Mouse (Mus musculus): ENCODE data around the gene Cdc25a. TPM values are rescaled to one million over a fixed set of nuclear protein-coding genes. Genes with fewer than 3 reads are reported as not detected.
A peak's percentile ranks its signal among the peaks of the same experiment; 100 is the strongest.

Gene Cdc25a
- polyA plus RNA-seq, 1 experiment from 2014 or later: 31.6 TPM

DNA sequence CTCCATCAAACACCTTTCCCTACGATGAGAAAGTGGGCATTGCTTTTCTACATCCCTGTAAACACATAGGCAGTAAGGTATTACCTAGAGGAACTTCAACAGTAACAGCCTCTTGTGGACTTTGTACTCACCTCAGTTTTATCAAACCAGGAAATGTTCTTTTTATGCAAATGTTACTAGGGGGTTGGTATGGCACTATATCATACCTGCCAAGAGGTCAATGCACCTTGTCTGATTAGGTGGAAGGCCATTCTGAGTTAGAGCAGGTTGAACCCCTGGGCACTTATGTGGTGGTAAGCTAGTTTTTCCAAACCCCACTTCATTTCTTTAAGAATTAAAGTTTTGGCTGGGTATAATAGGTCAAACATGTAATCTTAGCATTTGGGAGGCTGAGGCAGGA lies 3.9 kb downstream of the Cdc25a start:
- Histone ChIP-seq H3K36me3 (ENCODE audit: control insufficient read depth, insufficient read depth, low read length) (peaks cover 69% of the 10 kb centered on the region), H3K4me2 (replicated peaks; ENCODE audit: low read depth, low read length) (no peak overlapping the region), H3K9ac (ENCODE audit: low read depth, low read length) (no peak overlapping the region), H3K9me3 (ENCODE audit: control insufficient read depth, low read length) (no peaks in the 10 kb centered on the region), H3K27ac (ENCODE audit: low read depth, low read length) (no peak overlapping the region), H3K4me3 (ENCODE audit: low read length) (no peak overlapping the region), H3K27me3 (ENCODE audit: control insufficient read depth, insufficient read depth, low read length) (no peaks in the 10 kb centered on the region), H3K4me1 (ENCODE audit: control insufficient read depth, insufficient read depth, low read length) (peaks cover 9% of the 10 kb centered on the region)
- no peak for ATAC-seq (ENCODE audit: low FRiP score, low TSS enrichment)
- WGBS: 100% methylated on average over 1 of the region's 1 CpGs

DNA sequence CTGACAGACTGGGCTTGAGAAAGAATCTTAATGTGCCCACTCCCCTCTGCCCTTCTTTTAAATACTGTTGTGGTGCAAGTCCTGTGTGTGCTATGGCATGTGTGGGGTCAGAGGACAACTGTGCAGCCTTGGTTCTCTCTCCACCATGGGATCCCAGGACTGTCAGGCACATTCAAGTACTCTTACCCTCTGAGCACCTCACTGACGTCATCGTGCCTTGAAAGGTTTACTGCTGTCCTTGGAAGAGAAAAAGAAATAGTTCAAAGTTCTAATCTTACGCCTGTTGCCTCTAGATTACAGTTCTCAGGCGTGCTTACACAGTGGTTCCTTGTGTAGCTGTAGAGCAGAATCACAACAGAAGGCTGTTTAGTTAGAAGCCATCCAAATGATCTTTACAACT lies 10.9 kb downstream of the Cdc25a start:
- Histone ChIP-seq H3K9ac (ENCODE audit: low read depth, low read length) (no peak overlapping the region), H3K4me1 (ENCODE audit: control insufficient read depth, insufficient read depth, low read length) (0 out of 2 replicates have a peak, but pooled peaks cover under 1% of the 10 kb centered on the region), H3K4me3 (ENCODE audit: low read length) (no peak overlapping the region), H3K4me2 (replicated peaks; ENCODE audit: low read depth, low read length) (no peak overlapping the region), H3K9me3 (ENCODE audit: control insufficient read depth, low read length) (no peaks in the 10 kb centered on the region), H3K27ac (ENCODE audit: low read depth, low read length) (no peak overlapping the region), H3K27me3 (ENCODE audit: control insufficient read depth, insufficient read depth, low read length) (no peaks in the 10 kb centered on the region), H3K36me3 (ENCODE audit: control insufficient read depth, insufficient read depth, low read length) (peaks cover 100% of the 10 kb centered on the region)
- ATAC-seq (ENCODE audit: low FRiP score, low TSS enrichment): no peak
- 68% methylated on average over 4 of the region's 4 CpGs for WGBS

DNA sequence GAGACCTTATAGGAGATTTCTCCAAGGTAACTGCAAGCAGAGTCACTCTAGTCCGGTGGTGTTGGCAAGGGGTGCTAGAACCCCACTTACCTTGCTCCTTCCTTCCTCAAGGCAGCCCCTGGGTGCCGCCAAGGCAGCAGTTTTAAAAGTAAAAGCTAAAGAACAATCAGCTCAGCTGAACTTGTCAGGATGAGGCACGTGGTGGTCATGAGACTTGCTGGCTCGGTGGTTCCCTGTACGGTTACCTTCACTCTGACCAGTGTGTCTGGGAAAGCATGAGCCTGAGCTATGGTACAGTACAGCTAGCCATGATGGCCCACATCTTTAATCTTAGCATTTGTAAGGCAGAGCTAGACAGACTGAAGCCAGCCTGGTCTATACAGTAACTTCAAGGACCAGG lies 11.9 kb downstream of the Cdc25a start:
- peaks cover 100% of the 10 kb centered on the region for H3K36me3 ChIP-seq (ENCODE audit: control insufficient read depth, insufficient read depth, low read length)
- no peak overlapping the region for H3K4me2 ChIP-seq (replicated peaks; ENCODE audit: low read depth, low read length)
- no peak overlapping the region for H3K4me3 ChIP-seq (ENCODE audit: low read length)
- WGBS: 90% methylated on average over 5 of the region's 5 CpGs
- no peak overlapping the region for H3K9ac ChIP-seq (ENCODE audit: low read depth, low read length)
- H3K4me1 ChIP-seq (ENCODE audit: control insufficient read depth, insufficient read depth, low read length): no peaks in the 10 kb centered on the region
- no peaks in the 10 kb centered on the region for H3K27me3 ChIP-seq (ENCODE audit: control insufficient read depth, insufficient read depth, low read length)
- H3K9me3 ChIP-seq (ENCODE audit: control insufficient read depth, low read length): no peaks in the 10 kb centered on the region
- no peak overlapping the region for H3K27ac ChIP-seq (ENCODE audit: low read depth, low read length)
- no peak for ATAC-seq (ENCODE audit: low FRiP score, low TSS enrichment)

DNA sequence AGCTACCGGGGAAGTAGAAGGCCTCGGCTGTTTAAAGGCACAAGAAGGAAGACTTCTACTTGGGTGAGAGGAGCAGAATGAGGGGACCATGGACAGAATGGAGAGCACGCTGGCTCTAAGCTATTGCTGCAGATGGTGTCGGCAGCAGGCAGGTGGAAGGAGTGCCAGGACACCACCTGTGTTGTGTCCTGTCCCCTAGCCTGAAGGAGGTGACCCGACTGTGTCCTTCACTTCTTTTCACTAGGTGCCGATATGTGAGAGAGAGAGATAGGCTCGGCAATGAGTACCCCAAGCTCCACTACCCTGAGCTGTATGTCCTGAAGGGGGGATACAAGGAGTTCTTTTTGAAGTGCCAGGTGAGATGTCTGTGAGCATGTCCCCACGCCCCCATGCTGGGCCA lies 16.1 kb downstream of the Cdc25a start:
- no peak for ATAC-seq (ENCODE audit: low FRiP score, low TSS enrichment)
- Histone ChIP-seq H3K4me1 (ENCODE audit: control insufficient read depth, insufficient read depth, low read length) (peaks cover 15% of the 10 kb centered on the region; the same call in 1 of the 2 replicates), H3K4me2 (replicated peaks; ENCODE audit: low read depth, low read length) (no peak overlapping the region), H3K9ac (ENCODE audit: low read depth, low read length) (no peak overlapping the region), H3K27me3 (ENCODE audit: control insufficient read depth, insufficient read depth, low read length) (no peaks in the 10 kb centered on the region), H3K27ac (ENCODE audit: low read depth, low read length) (no peak overlapping the region), H3K36me3 (ENCODE audit: control insufficient read depth, insufficient read depth, low read length) (peaks cover 76% of the 10 kb centered on the region), H3K9me3 (ENCODE audit: control insufficient read depth, low read length) (no peaks in the 10 kb centered on the region), H3K4me3 (ENCODE audit: low read length) (no peak overlapping the region)
- 88% methylated on average over 8 of the region's 8 CpGs for WGBS

DNA sequence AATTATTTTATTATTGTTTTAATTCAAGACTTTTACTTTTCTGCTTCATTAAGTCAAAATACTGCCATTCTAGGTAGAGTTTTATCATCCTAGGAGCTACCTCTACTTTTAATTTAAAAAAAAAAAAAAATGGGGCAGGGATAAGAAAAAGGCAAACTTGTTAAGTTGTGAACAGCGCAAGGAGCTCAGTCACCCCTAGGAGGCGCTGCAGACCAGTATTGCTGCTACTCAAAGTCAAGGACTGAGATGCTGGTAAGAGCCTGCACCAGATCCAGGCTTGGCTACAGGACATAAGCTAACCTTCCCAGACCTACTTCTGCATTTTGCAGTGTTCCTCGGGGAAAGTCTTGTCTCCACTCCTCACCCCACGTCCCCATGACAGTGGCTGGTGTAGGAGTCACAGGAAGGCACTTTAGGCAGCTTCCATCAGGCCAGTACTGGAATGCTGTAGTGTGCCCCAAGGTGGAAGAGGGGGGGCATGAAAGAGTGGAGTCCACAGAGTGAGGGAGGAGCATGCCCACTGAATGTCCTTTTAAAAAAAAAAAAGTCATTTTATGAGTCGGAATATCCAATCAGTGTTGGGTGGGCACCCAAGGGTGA lies 17.4 kb downstream of the Cdc25a start:
- H3K4me1 ChIP-seq (ENCODE audit: control insufficient read depth, insufficient read depth, low read length): peaks cover 18% of the 10 kb centered on the region; the same call in 1 of the 2 replicates
- no peak overlapping the region for H3K27ac ChIP-seq (ENCODE audit: low read depth, low read length)
- no peak for ATAC-seq (ENCODE audit: low FRiP score, low TSS enrichment)
- no peaks in the 10 kb centered on the region for H3K9me3 ChIP-seq (ENCODE audit: control insufficient read depth, low read length)
- H3K36me3 ChIP-seq (ENCODE audit: control insufficient read depth, insufficient read depth, low read length): peaks cover 68% of the 10 kb centered on the region
- WGBS: 67% methylated on average over 5 of the region's 5 CpGs
- H3K27me3 ChIP-seq (ENCODE audit: control insufficient read depth, insufficient read depth, low read length): no peaks in the 10 kb centered on the region
- H3K4me2 ChIP-seq (replicated peaks; ENCODE audit: low read depth, low read length): no peak overlapping the region
- no peak overlapping the region for H3K9ac ChIP-seq (ENCODE audit: low read depth, low read length)
- H3K4me3 ChIP-seq (ENCODE audit: low read length): no peak overlapping the region

DNA sequence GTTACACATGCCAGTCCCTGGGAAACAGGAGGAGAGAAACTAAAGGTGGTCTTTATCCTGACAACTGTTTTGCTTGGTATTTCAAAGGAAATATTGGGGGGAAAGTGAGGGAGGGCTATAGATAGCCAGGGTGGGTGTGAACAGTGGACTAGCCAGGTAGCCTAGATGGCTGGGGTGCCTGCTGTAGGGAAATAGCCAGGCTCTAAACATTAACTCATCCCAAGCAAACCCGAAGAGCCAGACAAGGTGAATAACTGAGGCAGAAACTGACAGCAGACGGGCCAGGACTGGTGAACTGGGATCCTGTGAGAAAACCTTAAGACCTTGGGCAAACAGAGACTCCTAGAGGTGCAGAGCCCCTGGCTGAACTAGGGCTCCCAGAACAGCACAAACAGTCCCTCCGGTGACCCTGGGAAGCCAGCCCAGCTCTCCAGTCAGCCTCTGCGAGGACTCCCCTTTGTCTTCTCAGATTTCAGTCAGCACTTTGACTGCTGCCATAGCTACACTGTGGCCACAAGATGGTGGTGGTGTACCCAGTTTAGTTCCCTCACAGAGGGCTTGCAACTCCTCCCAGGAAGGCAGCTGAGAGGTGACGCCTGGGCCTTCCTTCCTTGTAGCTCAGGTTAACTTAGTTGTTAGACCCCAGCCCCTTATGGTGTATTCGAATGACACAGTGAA lies 19.2 kb downstream of the Cdc25a start:
- peak overlapping the region; percentile 76 for H3K27ac ChIP-seq (ENCODE audit: low read depth, low read length)
- WGBS: 19% methylated on average over 6 of the region's 6 CpGs
- peaks cover 20% of the 10 kb centered on the region; the same call in 1 of the 2 replicates for H3K4me1 ChIP-seq (ENCODE audit: control insufficient read depth, insufficient read depth, low read length)
- no peaks in the 10 kb centered on the region for H3K9me3 ChIP-seq (ENCODE audit: control insufficient read depth, low read length)
- peak; percentile 85 for ATAC-seq (ENCODE audit: low FRiP score, low TSS enrichment)
- H3K4me3 ChIP-seq (ENCODE audit: low read length): no peak overlapping the region
- peaks cover 50% of the 10 kb centered on the region for H3K36me3 ChIP-seq (ENCODE audit: control insufficient read depth, insufficient read depth, low read length)
- no peaks in the 10 kb centered on the region for H3K27me3 ChIP-seq (ENCODE audit: control insufficient read depth, insufficient read depth, low read length)
- 0 out of 2 replicates have a peak overlapping the region, but pooled peaks have one; percentile 1 for H3K4me2 ChIP-seq (replicated peaks; ENCODE audit: low read depth, low read length)
- H3K9ac ChIP-seq (ENCODE audit: low read depth, low read length): peak overlapping the region; percentile 25; the same call in 1 of the 2 replicates

DNA sequence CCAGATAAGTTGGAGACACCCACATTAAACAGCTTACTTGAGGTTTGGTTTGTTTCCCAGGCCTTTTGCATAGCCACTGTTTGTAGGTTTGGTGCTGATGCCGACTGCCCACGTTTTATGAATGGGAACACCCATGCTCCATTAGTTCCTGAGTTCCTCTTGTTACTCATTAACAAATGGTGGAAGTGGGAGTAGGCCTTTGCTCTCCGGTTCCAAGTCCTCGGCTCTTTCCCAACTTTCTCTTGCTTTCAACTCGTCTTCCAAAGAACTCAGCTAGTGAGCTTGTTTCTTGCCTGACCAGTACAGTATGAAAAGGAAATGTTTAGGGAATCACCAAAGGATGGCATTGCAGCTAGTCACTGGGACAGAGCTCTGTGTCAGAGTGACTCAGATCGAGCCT lies 20.2 kb downstream of the Cdc25a start:
- H3K36me3 ChIP-seq (ENCODE audit: control insufficient read depth, insufficient read depth, low read length): peaks cover 40% of the 10 kb centered on the region

DNA sequence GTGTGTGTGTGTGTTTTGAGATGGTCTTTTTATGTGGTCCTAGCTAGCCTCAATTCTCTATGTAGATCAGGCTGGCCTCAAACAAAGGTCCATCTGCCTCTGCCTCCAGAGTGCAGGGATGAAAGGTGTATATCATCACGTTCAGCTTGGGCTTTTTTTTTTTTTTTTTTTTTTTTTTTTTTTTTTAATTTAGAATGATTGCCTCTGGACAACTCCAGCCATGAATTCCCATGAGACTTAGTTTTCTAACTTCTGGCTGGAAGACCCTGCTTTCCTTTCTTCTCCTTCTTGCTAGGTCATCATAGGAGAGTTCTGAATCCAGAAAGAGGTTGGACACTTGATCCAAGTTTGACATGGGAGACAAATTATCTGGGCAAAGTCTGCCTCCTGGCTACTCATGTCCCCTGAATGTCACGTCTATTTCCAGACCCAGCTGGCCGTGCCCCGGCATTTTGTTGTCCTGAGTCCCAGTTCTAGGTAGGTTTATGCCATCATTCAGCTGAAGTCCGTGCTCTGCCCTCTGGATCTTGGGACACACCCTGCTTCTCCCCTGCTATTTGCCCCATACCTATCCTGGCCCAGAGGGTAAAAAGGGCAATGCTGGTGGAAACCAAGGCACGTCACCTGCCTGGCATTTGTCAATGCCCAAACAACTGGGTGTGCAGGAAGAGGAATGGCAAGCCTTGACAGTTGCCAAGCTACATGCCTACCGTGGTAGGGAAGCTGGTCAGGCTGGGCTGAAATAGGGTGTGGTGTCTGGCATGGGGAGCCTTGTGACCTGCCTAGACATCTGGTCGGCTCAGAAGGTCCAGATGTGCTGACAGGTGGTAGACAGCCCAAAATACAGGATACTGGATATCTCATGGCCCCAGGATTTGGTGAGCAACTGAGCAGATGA lies 21.1 kb downstream of the Cdc25a start:
- Histone ChIP-seq H3K9me3 (ENCODE audit: control insufficient read depth, low read length) (no peaks in the 10 kb centered on the region), H3K4me1 (ENCODE audit: control insufficient read depth, insufficient read depth, low read length) (peaks cover 22% of the 10 kb centered on the region; the same call in 1 of the 2 replicates), H3K9ac (ENCODE audit: low read depth, low read length) (no peak overlapping the region), H3K27me3 (ENCODE audit: control insufficient read depth, insufficient read depth, low read length) (no peaks in the 10 kb centered on the region), H3K27ac (ENCODE audit: low read depth, low read length) (no peak overlapping the region), H3K4me3 (ENCODE audit: low read length) (no peak overlapping the region), H3K4me2 (replicated peaks; ENCODE audit: low read depth, low read length) (no peak overlapping the region), H3K36me3 (ENCODE audit: control insufficient read depth, insufficient read depth, low read length) (peaks cover 30% of the 10 kb centered on the region)
- no peak for ATAC-seq (ENCODE audit: low FRiP score, low TSS enrichment)
- 89% methylated on average over 8 of the region's 8 CpGs for WGBS

More for the DNA sequence above, 20.2 kb downstream of the Cdc25a start:
- Histone ChIP-seq H3K9ac (ENCODE audit: low read depth, low read length) (no peak overlapping the region), H3K27me3 (ENCODE audit: control insufficient read depth, insufficient read depth, low read length) (no peaks in the 10 kb centered on the region), H3K4me2 (replicated peaks; ENCODE audit: low read depth, low read length) (no peak overlapping the region), H3K9me3 (ENCODE audit: control insufficient read depth, low read length) (no peaks in the 10 kb centered on the region), H3K4me1 (ENCODE audit: control insufficient read depth, insufficient read depth, low read length) (peaks cover 22% of the 10 kb centered on the region; the same call in 1 of the 2 replicates), H3K27ac (ENCODE audit: low read depth, low read length) (peak overlapping the region; percentile 73), H3K4me3 (ENCODE audit: low read length) (no peak overlapping the region)
- WGBS: 56% methylated on average over 6 of the region's 6 CpGs
- ATAC-seq (ENCODE audit: low FRiP score, low TSS enrichment): no peak

All from kidney, embryonic 14.5 days (tissue).